Mouse (Mus musculus): ENCODE measurements at regions not wholly inside any gene's neighbourhood (a gene's known extent, or its start where the extent isn't known, plus 50 kb on each side); places are given as distances from the start of the nearest gene placed in this dataset.
A peak's percentile ranks its signal among the peaks of the same experiment; 100 is the strongest.
"Not testable (repeated sequence)": the region's sequence is repeated elsewhere in the genome, so short reads cannot be mapped to it uniquely, and the experiment has no call there.

DNA sequence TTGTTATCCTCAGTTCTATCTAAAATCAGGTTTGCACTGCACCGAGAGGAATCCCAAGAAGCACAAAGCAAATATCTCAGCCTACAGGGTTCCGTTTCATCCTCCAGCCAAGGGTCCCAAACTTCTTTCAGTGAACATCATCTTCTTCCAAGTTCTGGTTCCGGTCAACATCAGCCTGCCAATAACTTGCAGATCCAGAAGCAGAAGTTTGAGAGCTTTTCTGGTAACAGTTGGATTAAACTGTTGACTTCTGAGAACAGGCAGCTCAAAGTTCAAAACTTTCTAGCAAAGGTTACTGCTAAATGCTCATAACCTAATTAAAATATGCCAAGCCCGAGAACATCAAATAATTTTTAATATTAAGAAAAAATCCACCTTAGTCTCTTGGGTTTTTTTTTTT is 237.0 kb upstream of the Gm37988 start:
- DNase-seq (ENCODE audit: low read depth, low spot score): no peak

GRCm38 (mm10) chr1:4571299-4572202 is 236.1 kb upstream of the Gm37988 start:
- peak; percentile 71 for DNase-seq (ENCODE audit: low read depth, low spot score)

DNA sequence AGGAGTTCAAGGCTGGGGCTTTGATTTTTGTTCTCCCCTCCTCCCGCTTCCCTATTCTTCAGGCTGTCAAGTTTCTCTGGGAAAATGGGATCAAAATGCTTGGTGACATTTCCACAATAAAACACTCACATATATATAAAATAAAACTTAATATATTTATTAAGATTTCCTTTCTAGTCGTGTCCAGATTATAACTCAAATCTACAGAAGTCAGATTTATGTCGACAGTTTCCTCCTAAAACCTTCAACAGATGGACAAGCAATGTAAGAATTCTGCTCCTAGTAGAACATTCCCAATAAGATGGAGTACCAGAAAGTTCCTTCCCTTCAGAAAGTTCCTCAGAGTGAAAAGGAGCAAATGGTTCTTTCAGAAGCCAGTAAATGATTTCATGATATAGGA is 235.4 kb upstream of the Gm37988 start:
- DNase-seq (ENCODE audit: low read depth, low spot score): no peak

GRCm38 (mm10) chr1:4574101-4574500 is 233.6 kb upstream of the Gm37988 start:
- no peak for DNase-seq (ENCODE audit: low read depth, low spot score)

- DNase-seq (ENCODE audit: low read depth, low spot score): no peak
Observed at GRCm38 (mm10) chr1:4576957-4577356, 230.7 kb upstream of the Gm37988 start.

GRCm38 (mm10) chr1:4582534-4582933 is 225.2 kb upstream of the Gm37988 start:
- no peak for DNase-seq (ENCODE audit: low read depth, low spot score)

GRCm38 (mm10) chr1:4597856-4598255 is 209.8 kb upstream of the Gm37988 start:
- DNase-seq (ENCODE audit: low read depth, low spot score): no peak

GRCm38 (mm10) chr1:4598425-4598824 is 209.3 kb upstream of the Gm37988 start:
- DNase-seq (ENCODE audit: low read depth, low spot score): no peak

- DNase-seq (ENCODE audit: low read depth, low spot score): no peak
Observed at GRCm38 (mm10) chr1:4602386-4602785, 205.3 kb upstream of the Gm37988 start.

DNA sequence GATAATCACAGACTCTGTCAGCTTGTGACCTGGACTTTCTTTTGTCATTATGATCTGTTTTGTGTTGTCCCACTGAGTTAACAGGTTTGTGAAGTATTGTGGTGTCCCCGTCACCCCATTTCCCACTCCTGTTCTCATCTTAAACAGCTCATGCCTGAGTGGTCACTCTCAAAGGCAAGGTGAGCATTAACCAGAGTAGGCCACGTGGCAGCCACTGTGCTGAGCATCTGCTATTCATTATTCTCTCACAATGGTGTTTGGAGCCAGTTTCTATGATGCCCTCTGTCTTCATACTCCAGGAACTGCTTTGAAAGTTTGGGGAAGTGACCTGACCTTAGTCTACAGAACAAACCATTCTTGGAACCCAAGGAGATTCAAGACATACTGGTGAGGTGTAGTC is 198.9 kb upstream of the Gm37988 start:
- no peak for DNase-seq (ENCODE audit: low read depth, low spot score)

- no peak for DNase-seq (ENCODE audit: low read depth, low spot score)
Observed at GRCm38 (mm10) chr1:4613305-4613704, 194.4 kb upstream of the Gm37988 start.

- DNase-seq (ENCODE audit: low read depth, low spot score): no peak
Observed at GRCm38 (mm10) chr1:4615286-4615685, 192.4 kb upstream of the Gm37988 start.

DNA sequence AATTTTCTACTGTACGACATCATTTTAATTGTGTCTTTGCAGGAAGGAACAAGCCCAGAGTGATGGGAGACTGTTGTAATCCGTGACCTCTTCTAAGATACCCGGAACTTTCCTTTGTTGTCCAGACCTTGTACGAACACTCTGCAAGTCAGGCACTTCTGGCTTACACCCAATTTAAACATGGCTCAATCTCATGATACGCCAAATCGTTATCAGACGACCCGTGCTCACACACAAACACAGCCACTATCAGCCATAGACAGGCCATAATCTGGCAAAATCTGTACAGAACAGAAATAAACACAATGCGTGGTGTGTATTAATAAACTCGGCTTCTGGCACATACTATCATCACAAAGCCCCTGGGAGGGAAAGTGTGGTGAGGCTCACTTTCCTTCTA is 190.2 kb upstream of the Gm37988 start:
- DNase-seq (ENCODE audit: low read depth, low spot score): no peak

DNA sequence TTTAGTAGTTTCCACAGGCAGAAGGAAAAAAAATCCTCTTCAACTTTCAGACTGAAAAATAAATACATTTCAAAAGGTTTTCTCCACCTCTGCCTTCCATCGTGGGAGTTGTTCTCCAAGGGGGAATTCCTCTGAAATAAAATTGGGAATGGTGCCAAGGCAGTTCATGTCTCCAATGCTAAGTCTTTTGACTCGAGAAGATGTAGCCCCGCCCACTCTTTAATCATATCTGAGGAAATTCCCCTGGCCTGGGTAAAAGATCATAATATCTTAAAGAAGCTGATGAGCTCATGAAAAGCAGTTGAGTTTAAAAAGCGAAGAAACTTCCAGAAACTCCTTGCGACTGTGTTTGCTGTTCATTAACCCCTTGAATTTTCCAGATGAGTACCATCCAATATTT is 185.3 kb upstream of the Gm37988 start:
- no peak for DNase-seq (ENCODE audit: low read depth, low spot score)

DNA sequence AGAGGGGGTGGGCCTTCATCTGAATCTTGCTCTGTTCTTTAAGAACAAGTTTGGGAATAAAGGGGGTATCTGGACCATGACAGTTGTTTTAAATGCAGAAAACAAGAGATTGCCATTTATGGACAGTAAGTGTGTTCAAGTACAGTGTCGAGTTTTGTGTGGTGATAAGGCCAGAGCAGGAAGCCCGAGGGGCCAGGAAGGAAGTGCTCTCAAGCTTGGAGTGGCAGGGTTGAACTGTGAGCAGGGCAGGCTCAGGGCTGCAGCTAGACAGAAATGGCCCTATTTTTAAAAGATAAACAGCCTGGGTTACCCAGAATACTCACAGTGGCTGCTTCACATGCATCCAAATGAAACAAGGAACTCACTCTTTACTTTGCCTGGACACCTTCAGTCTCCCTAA is 184.4 kb upstream of the Gm37988 start:
- DNase-seq (ENCODE audit: low read depth, low spot score): no peak

GRCm38 (mm10) chr1:4653937-4654336 is 153.8 kb upstream of the Gm37988 start:
- no peak for DNase-seq (ENCODE audit: low read depth, low spot score)

GRCm38 (mm10) chr1:4655252-4655651 is 152.4 kb upstream of the Gm37988 start:
- no peak for DNase-seq (ENCODE audit: low read depth, low spot score)

DNA sequence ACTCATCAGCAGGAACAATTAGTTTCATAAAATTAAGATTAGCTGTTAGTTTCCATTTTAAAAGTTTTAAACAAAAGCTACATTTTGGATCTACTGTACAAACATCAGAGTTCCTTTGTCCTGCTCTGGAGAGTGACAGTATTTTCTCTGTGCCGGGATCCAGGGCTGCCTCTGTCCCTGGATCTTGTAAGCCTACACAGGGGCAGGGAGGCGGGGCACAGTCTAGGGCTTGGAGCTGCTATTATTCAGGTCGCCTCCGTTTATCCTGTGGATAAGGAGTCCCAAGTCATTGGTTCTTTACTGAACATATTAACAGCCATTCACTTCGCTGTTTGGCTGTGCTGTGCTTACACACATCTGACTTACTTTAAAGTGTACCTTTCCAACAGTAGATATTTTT is 150.8 kb upstream of the Gm37988 start:
- DNase-seq (ENCODE audit: low read depth, low spot score): no peak

- DNase-seq (ENCODE audit: low read depth, low spot score): not testable (repeated sequence)
Observed at GRCm38 (mm10) chr1:4660081-4660480, 147.6 kb upstream of the Gm37988 start.

DNA sequence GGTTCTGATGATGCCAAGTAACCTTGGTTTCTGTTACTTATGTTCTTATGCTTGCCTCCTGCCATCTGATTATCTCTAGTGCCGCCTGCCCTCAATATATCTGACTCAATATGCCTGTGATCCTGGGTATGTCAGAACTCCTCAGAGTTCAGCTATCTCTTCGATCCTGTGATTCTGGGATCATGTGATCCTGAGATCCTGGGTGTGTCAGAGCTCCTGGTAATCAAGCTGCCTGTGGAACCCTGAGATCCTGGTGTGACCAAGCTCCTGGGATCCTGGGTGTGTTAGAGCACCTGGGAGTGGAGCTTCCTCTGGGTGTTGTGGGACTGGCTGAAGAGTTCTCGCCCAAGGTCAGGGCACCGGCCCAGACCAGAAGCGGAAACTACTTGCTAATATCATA is 147.1 kb upstream of the Gm37988 start:
- DNase-seq (ENCODE audit: low read depth, low spot score): not testable (repeated sequence)

DNA sequence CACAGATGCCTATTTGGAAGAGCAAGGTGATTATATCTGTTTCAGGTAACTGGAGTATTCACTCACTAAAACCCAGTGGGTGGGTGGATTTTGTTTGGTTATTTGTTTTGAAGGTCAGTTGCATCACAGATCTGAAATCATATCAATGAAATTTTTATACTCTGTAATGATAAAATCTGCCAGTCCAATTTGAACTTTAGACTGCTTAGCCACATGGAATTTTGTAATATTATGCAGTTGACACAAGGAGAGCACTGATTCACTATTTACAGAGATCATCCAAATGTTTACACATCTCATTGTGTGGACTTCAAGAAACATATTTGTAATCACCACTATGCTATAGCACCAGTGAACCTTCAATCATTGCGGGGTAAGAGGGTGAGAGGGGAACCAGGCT is 145.9 kb upstream of the Gm37988 start:
- no peak for DNase-seq (ENCODE audit: low read depth, low spot score)

- DNase-seq (ENCODE audit: low read depth, low spot score): no peak
Observed at GRCm38 (mm10) chr1:4669732-4670131, 138.0 kb upstream of the Gm37988 start.

GRCm38 (mm10) chr1:4671237-4672019 is 136.3 kb upstream of the Gm37988 start:
- no peak for DNase-seq (ENCODE audit: low read depth, low spot score)

Data from embryo, embryonic 11.5 days (tissue).